Mouse (Mus musculus): ENCODE results near the gene Mastl. TPM values are rescaled to one million over a fixed set of nuclear protein-coding genes. Genes with fewer than 3 reads are reported as not detected.

Mastl gene
- polyA plus RNA-seq, 1 experiment from 2014 or later: 20.3 TPM

DNA sequence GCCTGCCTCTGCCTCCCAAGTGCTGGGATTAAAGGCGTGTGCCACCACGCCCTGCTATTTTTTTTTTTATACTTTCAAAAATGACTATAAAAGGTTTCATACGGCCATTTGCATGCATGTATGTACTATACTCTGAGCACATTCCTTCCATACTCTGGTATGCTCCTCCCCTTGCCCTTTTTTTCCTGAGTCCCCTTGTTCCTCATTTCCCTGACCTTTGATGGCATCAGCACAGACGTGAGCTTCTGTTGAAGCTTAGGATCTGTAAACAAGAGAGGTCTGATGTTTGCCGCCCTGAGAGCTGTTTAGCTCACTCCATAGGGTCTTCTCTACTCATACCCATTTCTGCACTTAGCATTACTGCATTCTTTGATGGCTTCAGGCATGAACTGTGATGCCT, 78.1 kb downstream of the Mastl start:
- 90% methylated on average over 5 of the region's 5 CpGs for WGBS
- Histone ChIP-seq H3K4me3 (no peak overlapping the region), H3K4me1 (no peaks in the 10 kb centered on the region), H3K9me3 (no peaks in the 10 kb centered on the region; the same call in 1 of the 2 replicates), H3K27ac (no peak overlapping the region), H3K27me3 (ENCODE audit: poor library complexity, severe bottlenecking) (no peaks in the 10 kb centered on the region), H3K36me3 (replicated peaks) (peaks cover 64% of the 10 kb centered on the region)
- DNase-seq (ENCODE audit: extremely low spot score, low spot score): no peak

DNA sequence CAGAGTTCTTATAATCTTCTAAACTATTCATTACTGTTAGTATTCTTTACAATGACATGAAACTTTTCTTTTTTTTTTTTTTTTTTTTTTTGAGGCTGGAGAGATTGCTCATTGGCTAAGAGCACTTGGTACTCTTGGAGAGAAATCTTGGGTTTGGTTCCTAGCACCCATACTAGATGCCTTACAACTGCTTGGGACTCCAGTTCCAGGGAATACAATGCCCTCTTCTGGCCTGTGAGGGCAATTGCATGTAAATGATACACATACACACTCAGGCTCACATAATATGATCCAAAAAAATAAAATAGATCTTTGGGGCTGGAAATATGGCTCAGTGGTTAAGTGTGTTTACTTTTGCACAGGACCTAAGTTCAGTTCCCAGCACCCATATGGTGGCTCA, 79.0 kb downstream of the Mastl start:
- Histone ChIP-seq H3K4me3 (no peak overlapping the region), H3K9me3 (no peaks in the 10 kb centered on the region; the same call in 1 of the 2 replicates), H3K27me3 (ENCODE audit: poor library complexity, severe bottlenecking) (no peaks in the 10 kb centered on the region), H3K4me1 (no peaks in the 10 kb centered on the region), H3K27ac (no peak overlapping the region), H3K36me3 (replicated peaks) (peaks cover 56% of the 10 kb centered on the region)
- no peak for DNase-seq (ENCODE audit: extremely low spot score, low spot score)

DNA sequence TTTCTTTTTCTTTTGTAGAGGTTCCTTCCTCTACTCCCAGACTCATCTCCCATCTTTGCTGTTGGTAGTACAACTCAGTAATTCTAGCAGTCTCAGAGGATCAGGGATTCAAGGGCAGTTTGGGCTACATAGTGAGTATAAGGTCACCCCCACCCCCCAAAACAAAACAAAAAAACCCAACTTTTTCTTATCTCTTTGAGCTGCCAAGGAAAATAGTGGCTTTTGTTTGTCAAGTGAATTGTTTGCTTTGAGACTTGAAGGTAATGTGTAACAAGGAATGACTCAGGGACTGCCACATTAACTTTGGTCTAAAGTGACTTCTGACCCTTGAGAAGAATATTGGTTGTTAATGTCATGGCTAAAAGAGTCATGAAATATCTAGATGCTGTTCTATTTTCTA, 80.0 kb downstream of the Mastl start:
- H3K9me3 ChIP-seq: no peaks in the 10 kb centered on the region; the same call in 1 of the 2 replicates
- no peak overlapping the region for H3K27ac ChIP-seq
- peaks cover 51% of the 10 kb centered on the region for H3K36me3 ChIP-seq (replicated peaks)
- no peak overlapping the region for H3K4me3 ChIP-seq
- H3K4me1 ChIP-seq: no peaks in the 10 kb centered on the region
- H3K27me3 ChIP-seq (ENCODE audit: poor library complexity, severe bottlenecking): no peaks in the 10 kb centered on the region
- no peak for DNase-seq (ENCODE audit: extremely low spot score, low spot score)

DNA sequence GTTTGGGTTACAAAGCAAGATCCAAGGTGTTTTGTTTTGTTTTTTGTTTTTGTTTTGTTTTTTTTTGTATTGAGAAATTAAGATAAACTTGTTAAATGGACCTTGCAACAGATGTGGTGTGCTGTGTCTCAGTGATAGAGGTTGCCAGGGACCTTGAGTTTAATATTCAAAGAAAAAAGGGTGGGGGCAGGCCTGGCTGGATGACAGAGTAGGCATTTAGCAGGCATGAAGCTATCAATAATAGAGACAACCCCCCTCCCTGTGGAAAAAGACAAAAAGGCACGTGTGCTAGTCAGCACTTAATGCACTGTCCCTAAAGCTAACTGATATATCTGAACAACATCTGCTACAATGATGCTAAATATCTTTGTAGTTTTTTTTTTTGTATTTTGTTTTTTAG, 84.4 kb downstream of the Mastl start:
- Histone ChIP-seq H3K27ac (no peak overlapping the region), H3K27me3 (ENCODE audit: poor library complexity, severe bottlenecking) (no peaks in the 10 kb centered on the region), H3K36me3 (replicated peaks) (peaks cover 18% of the 10 kb centered on the region), H3K9me3 (no peaks in the 10 kb centered on the region; the same call in 1 of the 2 replicates), H3K4me1 (peaks cover 14% of the 10 kb centered on the region), H3K4me3 (no peak overlapping the region)
- no peak for DNase-seq (ENCODE audit: extremely low spot score, low spot score)
- 72% methylated on average over 1 of the region's 1 CpGs for WGBS

DNA sequence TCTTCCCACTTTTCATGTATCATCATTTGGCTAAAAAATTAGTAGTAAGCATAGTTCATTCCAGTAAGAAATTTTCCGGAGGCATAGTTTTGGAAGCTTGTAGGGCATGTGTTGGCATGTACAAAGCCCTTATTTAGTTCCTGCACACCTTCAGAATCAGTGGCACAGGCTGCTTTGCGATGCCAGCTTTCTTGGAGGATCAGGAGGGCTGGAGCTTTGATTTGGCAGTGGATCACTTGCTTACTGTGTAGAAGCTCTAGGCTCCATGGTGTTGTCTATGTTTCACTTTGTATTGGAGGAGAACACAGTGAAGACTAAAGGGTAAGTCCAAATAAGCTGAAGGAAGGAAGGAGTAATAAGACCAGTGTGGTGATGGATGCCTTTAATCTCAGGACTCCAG, 85.3 kb downstream of the Mastl start:
- Histone ChIP-seq H3K27ac (no peak overlapping the region), H3K27me3 (ENCODE audit: poor library complexity, severe bottlenecking) (no peaks in the 10 kb centered on the region), H3K4me3 (no peak overlapping the region), H3K9me3 (no peaks in the 10 kb centered on the region), H3K36me3 (replicated peaks) (peaks cover 10% of the 10 kb centered on the region; the same call in 1 of the 2 replicates), H3K4me1 (peaks cover 14% of the 10 kb centered on the region)
- WGBS: 86% methylated on average over 2 of the region's 2 CpGs
- no peak for DNase-seq (ENCODE audit: extremely low spot score, low spot score)

DNA sequence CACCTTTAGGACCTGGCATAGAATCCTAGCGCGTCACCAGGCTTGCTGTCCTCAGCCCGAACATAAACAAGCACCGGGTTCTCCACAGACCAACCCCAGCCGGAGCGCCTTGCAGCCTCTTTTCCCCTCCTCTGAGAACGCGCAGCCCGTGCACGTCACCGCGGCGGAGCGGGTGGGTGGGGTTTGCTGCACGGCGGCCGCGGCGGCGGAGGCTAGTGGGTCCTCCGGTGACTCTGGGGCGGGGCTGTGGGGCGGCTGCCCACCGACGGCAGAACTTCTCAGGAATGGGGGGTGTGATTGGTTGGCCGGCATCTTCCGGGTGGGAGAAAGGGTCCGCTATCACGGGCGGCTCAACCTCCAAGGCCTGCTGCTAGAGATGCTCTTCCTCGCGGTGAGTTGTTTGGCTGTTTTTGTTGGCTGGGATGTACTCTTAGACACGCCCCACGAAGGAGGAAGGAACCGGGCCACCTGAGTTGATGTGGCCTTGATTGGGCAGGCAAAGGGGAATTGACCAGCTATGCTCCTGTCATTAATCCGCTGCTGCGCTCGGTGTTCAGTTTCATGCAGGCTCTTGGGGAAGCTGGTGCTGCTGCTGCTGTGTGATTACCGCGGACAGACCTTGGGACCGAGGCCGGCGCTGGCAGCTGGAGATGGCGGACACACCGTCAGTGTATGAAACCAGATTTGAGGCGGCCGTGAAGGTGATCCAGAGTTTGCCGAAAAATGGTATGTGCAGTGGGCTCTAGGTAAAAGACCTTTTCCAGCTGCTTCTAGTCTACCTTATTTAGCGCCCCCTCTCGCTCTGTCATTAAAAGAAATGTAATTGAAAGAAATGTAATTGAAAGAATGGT, 86.7 kb downstream of the Mastl start:
- DNase-seq (ENCODE audit: extremely low spot score, low spot score): peak; percentile 90
- peak overlapping the region; percentile 92 for H3K27ac ChIP-seq
- peaks cover 14% of the 10 kb centered on the region for H3K4me1 ChIP-seq
- H3K4me3 ChIP-seq: peak overlapping the region; percentile 75
- H3K36me3 ChIP-seq (replicated peaks): peaks cover 5% of the 10 kb centered on the region; the same call in 1 of the 2 replicates
- H3K27me3 ChIP-seq (ENCODE audit: poor library complexity, severe bottlenecking): no peaks in the 10 kb centered on the region
- no peaks in the 10 kb centered on the region for H3K9me3 ChIP-seq
- under 1% methylated on average over 50 of the region's 50 CpGs for WGBS

DNA sequence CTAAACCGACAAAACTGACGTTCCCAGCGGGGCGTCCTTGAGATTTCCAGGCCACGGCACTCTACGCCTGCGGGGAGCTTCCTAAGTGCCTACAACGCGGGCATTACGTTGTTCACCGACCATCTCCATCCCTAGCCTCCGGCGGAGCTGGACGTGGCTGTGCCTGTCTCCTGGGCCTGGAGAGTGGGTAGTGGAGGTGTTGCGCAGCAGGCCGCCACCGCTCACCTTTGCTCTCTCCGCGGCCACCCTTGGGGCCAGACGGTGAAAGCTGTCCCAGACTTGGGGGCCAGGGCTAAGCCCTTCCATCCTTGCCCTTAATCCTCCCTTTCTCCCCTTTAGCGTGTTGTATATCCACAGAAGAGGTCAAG, 87.5 kb downstream of the Mastl start:
- H3K36me3 ChIP-seq (replicated peaks): peaks cover 5% of the 10 kb centered on the region; the same call in 1 of the 2 replicates
- peak overlapping the region; percentile 92 for H3K27ac ChIP-seq
- under 1% methylated on average over 21 of the region's 21 CpGs for WGBS
- no peak for DNase-seq (ENCODE audit: extremely low spot score, low spot score)
- peaks cover 14% of the 10 kb centered on the region for H3K4me1 ChIP-seq
- H3K9me3 ChIP-seq: no peaks in the 10 kb centered on the region
- peak overlapping the region; percentile 75 for H3K4me3 ChIP-seq
- H3K27me3 ChIP-seq (ENCODE audit: poor library complexity, severe bottlenecking): no peaks in the 10 kb centered on the region

DNA sequence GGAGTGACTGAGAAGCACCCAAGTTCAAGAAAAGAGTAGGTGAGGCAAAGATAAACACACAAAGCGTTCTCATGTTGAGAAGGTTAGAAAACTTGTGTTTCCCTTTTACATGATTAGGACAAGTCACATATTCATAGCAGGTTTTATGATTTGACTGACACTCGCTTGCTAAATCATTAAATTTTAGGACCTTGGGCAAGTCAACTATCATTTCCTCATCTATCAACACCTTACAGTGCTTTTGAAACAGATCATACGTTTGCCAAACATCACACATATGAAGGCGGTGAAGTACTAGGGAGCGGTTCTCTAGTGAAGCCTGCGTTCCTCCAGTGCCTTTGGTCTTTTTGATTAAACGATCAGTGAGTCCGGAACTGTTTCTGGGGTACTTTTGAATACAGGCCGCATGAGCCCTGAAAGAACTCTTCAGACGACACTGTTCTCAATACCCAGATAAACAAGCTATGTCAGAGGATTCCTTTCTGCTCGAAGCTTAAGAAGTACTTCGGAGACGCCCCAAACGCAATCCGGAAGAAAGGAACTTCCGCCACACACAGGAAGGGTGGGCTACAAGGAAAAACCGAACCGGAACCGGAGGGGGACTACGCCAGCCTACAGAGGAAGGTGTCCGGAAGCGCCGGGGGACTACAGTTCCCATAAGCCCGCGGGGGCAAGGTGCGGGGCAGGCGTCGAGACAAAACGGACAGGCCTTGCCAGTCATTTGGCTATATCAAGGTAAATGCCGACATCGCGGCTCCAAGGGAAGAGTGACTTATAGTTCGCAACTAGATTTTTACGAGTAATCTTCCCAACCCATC, 88.1 kb downstream of the Mastl start, which contains the start of gene Acbd5:
TSS of gene Acbd5 (plus strand) at position 616 of the 818 bp plus-strand sequence.
- WGBS: 3% methylated on average over 34 of the region's 34 CpGs
- Histone ChIP-seq H3K4me1 (peaks cover 14% of the 10 kb centered on the region), H3K27me3 (ENCODE audit: poor library complexity, severe bottlenecking) (no peaks in the 10 kb centered on the region), H3K36me3 (replicated peaks) (peaks cover 5% of the 10 kb centered on the region; the same call in 1 of the 2 replicates), H3K27ac (peak within 1 kb of the TSS; percentile 92), H3K4me3 (peak within 1 kb of the TSS; percentile 75), H3K9me3 (no peaks in the 10 kb centered on the region)
- DNase-seq (ENCODE audit: extremely low spot score, low spot score): peak; percentile 93

Other genes with a start within 250 kb of the Mastl start
- gene Abi1, start 115.8 kb downstream of the Mastl start, polyA plus RNA-seq (2016; fragmentation: Nextera tagmentation; extraction: Ambion mirVana): 36.1 and 37.7 TPM in 2 replicates
- gene Acbd5, start 87.9 kb downstream of the Mastl start, polyA plus RNA-seq (2016; fragmentation: Nextera tagmentation; extraction: Ambion mirVana): 27.8 and 28.8 TPM in 2 replicates
- 72.2 and 74.7 TPM in 2 replicates for gene Yme1l1, start 345 bp upstream of the Mastl start, polyA plus RNA-seq (2016; fragmentation: Nextera tagmentation; extraction: Ambion mirVana)
- not detected in 2 replicates for gene 4931423N10Rik, start 51.5 kb upstream of the Mastl start, polyA plus RNA-seq (2016; fragmentation: Nextera tagmentation; extraction: Ambion mirVana)
- not detected in 2 replicates for gene Nxph2, start 165.2 kb upstream of the Mastl start, polyA plus RNA-seq (2016; fragmentation: Nextera tagmentation; extraction: Ambion mirVana)

Data from forebrain, embryonic 10.5 days (tissue).